Mouse (Mus musculus) erythroblast, adult 5-6 weeks (primary cell): ENCODE data around the gene Mlh1. TPM values are rescaled to one million over a fixed set of nuclear protein-coding genes. Genes with fewer than 3 reads are reported as not detected.

Source experiments
- ATAC-seq: replicated peaks from 2 replicates; pipeline ENCODE4 v1.8.0; 2016; ENCODE audit warnings: moderate number of reproducible peaks, mild to moderate bottlenecking, moderate TSS enrichment, inconsistent platforms; ENCODE audit not compliant: poor library complexity, low FRiP score, severe bottlenecking
- total RNA-seq, 2 experiments: library from RNA; stranded (forward) in 1 of 2; stranded (reverse) in 1 of 2; fragments of 150-400 nt in 1 of 2; fragments of 200-764, 138-1000 nt in 1 of 2; gene quantifications; 2 replicates each; pipeline versions ENCODE4 v1.2.3 to v1.2.4; 2015 to 2017; ENCODE audit warnings: low replicate concordance in 2 of 2

Gene Mlh1
- total RNA-seq (2015; ENCODE audit: low replicate concordance) = 7.9 and 23.6 TPM in 2 replicates
- total RNA-seq (2017; ENCODE audit: low replicate concordance) = 11.8 and 18.4 TPM in 2 replicates

DNA sequence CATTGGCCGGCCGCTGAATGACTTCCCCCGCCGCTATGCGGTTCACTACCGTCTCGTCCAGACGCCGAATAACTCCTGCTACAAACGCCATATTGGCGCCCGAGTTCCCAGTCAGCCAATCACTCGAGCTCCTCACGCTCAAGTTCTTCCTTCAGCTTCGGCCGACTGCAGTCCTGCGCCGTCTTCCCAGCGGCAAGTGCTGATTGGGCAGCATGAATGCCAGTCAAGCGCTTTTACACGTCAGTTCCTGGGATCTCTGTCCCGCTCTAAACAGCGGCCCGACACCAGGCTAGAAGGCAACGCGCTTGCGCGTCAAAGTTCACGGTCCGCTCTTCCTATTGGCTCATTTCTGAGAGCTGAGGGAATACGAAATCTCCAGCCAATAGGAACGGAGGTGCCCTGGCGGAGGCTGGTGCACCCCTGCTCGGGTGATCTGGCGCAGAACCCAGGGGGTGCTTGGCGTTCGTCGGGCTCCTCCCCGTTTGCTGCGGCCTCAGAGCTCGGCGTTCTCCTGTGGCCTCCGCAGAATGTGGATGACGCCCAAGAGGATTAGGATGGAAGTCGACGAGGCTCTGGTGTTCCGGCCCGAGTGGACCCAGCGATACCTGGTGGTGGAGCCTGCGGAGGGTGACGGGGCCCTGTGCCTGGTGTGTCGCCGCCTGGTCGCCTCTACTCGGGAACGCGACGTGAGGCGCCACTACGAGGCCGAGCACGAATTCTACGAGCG, at the start of gene Mlh1, which contains the start of gene Epm2aip1:
Gene Mlh1 (minus strand): TSS at position 358 of the 727 bp plus-strand sequence.
Gene Epm2aip1 (plus strand): TSS at position 496 of the 727 bp plus-strand sequence.
- ATAC-seq = peak; percentile 92

DNA sequence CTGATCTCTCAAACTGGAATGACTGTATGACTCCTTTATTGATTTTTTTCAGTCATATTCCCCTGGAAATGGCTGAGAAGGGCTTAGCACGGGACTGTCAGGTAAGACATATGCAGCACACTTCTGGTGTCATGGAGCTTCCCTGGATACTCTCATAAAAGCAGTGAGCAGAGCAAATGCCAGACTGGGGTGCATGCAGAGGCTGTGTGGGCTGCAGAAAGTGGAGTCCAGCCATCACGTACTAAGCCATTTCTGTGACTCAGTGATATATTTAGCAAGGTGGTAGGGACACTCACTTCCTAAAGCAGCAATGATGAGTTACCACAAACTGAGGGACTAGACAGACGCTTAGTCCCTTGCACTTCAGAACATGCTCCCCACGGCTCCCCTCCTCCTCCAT, 49.3 kb upstream of the Mlh1 start:
- no peak for ATAC-seq

DNA sequence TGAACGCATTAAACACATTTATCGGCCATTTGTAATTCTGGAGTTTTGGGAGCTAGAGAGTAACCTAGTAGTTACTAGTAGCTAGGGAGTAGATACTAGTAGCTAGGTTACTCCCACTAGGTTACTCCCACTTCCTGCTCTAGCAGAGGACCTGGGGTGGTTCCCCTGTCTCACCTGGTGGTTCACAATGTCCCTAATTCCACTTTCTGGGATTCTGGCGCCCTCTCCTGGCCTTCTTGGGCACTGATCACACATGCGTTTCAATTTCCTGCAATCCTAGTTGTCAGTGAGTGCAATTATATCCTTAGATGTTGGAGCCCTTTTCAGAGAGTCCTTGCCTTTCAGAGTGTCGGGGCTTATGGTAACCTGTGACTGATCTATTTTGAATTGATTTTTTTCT, 42.6 kb upstream of the Mlh1 start:
- ATAC-seq = peak; percentile 57

DNA sequence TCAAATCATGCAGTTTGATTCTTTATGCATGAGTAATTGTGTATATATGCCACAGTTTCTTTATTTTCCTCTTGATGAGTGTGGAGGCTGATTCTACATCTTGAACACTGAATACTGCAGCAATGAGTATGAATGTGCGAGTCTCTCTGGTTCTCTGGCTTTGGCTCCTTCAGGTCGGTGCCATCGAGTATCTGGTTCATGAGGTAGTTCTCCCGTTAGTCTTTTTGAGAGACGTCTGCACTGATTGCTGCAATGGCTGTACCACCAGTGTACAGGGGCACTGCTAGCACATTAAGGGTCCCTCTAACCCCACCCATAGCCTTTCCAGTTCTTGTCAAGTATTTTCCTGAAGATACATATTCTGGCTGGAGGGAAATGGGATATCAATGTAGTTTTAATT, 42.2 kb upstream of the Mlh1 start:
- no peak for ATAC-seq

DNA sequence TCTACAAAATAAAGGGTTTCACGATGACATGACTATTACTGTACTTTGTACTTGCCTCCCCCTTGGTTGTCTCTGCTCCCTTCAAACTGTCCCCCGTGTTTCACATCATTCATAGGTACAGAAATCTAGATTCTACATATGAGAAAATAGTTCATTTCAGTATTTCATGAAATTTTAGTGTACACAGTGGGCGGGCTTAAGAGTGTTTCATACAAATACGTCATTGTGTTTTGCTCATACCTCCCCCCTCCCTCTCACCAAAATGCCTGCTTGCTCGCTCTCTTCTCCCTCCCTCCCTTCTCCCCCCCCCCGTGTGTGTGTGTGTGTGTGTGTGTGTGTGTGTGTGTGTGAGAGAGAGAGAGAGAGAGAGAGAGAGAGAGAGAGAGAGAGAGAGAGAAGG, 41.7 kb upstream of the Mlh1 start:
- no peak for ATAC-seq

DNA sequence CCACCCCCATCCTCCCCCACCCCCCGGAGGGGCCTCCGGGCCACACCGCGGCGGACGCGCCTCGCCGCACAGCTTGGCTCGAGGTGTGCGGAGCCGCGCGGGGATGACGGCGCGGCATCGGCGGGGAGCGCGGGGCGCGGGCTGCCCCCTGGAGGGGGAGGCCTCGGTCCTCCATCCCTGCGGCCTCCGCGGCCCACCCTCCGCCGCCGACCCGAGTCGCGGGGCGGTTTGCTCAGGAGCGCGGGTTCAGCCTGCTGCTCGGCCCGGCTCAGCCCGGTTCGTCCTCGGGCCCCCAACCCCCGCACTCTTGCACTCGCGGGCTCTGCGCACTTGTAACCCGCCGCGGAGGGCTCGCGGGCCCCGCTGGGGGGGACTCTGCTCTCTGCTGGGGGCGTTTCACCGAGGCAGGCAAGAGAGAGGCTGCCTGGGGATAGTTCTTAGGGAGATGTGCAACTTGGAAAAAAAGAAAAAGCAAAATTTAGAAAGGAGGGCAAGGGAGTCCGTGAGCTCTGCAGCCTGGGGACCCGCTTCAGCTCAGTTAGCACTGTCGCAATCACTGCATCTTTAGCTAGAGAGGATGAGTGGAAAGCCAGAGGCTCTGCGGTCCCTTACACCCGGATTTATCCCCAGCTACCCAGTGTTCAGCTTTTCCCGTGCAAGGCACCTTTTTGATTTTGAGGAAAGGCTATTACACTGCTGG, 41.0 kb upstream of the Mlh1 start:
- ATAC-seq = no peak

DNA sequence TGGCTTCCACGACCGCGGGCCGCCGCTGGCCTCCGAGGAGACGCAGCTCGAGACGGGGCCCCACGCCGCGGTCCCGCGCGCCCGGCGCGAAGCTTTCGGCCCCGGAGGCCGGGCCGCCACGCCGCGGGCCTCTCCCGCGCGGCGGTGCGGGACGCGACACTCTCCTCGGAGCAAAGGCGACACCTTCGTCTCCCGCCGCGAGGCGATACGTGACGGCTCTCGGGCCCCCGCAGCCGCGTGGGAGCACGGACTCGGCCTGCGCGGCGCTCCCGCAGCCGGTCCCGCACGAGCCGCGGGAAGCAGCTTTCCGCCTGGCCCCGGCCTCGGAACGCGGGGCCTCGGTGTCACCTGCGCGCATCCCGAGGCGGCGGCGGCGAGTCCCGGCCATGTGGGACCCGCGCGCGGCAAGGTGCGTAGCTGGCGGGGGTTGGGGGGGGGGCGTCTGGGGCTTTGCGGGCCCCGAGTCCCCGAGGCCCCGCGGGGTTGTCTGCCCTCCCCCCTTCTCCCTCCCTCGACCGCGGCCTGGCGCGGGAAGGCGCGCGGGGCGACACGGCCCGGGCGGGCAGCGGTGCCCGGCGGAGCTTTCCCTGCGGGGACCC, 40.4 kb upstream of the Mlh1 start:
- no peak for ATAC-seq

DNA sequence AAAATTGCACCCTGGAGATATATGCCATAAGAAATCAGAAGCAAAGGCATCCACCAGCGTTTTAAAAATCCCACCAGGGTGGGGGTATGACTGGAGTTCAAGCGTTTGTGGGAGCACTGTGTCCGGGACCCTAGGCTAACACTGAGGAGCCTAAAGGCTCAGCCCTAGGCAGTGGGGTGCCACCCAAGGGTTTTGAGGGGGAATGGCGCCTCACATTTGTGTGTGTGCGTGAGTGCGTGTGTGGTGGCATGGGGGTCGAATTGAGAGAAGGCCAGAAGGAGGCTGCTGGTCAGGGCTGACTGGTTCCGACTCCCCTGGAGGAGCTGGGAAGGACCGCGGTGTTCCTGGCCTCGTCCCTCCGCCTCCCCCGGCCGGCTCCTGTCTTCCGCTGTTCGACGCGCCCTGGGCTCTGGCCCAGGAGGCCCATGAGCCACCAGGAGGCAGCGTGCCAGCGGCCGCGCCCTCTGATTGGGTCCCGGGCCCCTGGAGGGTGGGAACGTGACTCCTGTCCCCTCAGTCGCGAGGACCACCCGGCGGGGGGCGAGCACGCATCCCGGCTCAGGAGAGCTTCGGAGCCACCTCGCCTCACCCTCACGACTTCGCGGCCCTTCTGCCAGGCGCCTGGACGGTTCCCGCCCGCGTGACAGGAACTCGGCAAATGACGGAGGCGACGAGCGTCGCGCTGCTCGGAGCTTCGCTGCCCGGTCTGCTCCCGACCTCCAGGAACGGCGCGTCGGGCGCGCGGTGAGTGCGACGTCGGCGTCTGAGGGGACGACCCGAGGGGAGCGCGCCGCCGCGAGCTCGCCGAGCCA, 39.6 kb upstream of the Mlh1 start, which contains the start of gene Trank1:
Gene Trank1 (plus strand): TSS at position 709 of the 812 bp plus-strand sequence.
- ATAC-seq = no peak

DNA sequence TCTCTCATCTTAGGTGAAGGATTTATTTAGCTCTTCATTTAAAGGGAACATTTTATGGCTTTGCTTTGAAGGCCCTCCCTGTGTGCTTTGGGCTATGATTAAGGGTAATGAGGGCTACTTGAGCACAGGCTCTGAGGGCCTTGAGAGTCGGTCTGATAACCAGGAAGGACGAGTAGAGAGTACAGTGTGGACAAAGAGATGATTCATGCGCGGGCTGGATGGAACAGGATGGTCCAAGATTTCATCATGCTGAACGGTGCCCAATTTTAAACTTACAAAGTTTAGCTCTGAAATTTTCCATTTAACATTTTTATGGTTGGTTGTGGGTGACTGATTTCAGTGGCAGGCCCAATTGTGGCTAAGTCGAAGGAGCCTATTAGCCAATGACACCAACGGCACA, 34.6 kb upstream of the Mlh1 start:
- ATAC-seq = no peak

DNA sequence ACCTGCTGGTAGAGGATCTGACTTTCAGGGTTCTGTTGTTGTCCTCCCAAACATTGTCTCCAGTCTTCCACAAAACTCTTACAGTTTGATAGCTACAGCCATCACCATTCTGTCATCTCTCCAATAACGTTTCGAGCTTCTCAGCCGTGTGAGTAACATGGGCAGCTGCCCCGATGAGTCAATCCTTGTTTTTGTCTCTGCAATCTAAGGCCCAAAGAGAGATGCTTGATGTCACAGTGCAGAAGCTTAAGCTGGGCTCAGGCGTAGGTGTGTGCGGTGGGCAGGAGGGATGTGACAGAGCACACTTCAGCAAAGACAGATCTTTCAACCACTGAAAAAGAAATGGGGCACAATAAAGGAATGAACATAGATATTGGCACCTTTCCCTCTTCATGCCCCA, 32.4 kb upstream of the Mlh1 start:
- ATAC-seq = no peak

DNA sequence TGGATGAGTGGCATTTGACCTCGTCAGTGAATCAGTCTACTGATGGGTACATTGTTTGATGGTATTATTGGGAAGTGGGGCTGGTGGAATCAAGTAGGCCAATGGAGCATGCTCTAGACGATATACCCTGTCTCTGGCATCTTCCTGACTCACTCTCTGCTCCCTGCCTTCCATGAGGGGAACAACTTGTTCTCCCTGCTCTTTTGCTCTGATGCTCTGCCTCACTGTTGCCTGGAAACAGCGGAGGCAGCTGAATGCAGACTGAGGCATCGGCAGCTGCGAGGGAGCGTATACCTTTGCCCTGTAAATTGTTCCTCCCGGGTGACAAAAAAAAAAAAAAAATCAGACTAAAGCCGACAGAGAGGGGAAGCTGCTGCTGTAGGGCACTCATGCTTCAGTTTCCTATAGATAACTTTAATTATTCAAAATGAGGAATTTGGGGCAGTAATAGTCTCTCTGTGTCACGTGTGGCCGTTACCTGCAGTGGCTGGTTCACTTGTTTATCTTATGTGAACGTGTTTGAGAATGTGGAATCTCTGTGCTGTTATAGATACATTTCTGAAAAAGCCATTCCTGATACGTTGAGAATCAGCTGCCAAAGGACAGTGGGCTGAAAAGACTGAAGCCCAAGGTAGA, 30.7 kb upstream of the Mlh1 start:
- no peak for ATAC-seq

DNA sequence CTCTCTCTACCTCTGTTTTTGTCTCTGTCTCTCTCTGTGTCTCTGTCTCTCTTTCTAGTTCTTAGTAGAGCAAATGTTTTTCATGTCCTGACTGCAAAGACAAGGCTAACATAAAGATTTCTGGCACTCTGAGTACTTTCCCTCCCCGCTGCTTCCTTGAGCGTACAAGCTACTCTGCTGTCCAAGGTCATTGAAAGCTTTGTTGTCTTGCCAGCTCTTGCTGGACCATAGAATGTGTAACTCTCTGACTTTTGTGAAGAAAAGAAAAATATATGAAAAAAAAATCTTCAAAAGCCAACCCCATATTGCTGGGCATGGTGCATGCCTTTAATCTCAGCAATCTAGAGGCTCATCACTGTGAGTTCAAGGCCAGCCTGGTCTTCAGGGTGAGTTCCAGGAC, 27.0 kb upstream of the Mlh1 start:
- no peak for ATAC-seq

DNA sequence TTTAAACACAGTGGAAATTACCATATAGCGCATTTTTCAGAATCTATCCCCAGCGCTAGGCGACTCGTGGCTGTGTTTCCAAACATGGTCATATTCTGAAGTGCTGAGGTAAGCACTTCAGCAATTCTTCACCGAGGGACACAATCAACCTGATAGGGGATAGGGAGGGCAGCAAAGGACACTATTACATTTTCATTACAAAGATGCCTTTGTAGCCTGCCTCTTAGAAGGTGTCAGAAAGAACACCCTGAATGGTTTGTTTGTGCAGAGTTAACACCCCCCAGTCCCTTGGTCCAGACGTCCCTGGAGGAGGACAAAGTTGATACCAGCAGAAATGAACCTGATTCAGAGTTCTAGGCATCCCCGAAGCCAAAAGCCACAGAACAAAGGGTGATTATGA, 24.8 kb upstream of the Mlh1 start:
- ATAC-seq = no peak

DNA sequence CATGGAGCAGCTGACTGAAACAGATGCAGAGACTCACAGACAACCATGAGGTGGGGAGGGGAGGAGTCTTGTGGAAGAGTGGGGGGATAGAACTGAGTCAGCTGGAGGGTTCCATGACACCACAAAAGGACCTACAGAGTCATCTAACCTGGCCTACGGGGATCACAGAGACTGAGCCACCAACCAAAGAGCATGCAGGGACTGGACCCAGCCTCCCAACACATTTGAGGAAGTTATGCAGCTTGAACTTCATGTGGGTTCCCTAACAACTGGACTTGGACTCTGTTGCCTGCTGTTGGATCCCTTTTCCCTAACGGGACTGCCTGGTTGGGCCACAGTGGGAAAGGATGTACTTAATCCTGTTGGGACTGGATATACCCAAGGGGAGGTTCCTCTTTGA, 23.7 kb upstream of the Mlh1 start:
- no peak for ATAC-seq

DNA sequence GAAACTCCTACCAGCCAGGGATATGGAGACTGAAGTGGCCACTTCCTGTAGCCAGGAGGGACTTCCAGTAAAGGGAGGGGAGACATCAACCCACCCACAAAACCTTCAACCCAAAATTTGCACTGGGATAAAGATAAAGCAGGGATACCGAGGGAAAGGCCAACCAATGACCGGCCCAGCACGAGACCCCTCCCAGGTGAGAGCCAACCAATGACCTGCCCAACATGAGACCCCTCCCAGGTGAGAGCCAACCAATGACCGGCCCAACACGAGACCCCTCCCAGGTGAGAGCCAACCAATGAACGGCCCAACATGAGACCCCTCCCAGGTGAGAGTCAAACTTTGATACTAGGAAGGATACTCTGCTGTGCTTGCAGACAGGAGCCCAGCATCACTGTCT, 23.3 kb upstream of the Mlh1 start:
- no peak for ATAC-seq

DNA sequence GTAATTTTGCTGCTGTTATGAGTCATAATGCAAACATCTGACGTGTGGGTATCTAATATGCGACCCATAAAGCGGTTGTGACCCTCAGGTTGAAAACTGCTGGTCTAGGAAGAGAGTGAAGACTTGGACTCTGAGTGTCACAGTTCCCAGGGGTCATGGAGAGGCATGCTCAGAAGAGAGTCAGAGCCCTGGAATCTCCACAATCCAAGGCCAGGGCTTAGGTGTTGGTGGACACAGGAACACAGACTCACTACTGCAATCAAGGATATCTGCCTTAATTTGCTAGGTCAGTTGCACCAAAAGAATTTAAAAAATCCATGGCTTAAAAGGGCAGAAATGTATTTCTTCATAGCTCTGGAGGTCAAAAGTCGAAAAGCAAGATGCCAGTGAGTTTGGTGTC, 21.6 kb upstream of the Mlh1 start:
- no peak for ATAC-seq

DNA sequence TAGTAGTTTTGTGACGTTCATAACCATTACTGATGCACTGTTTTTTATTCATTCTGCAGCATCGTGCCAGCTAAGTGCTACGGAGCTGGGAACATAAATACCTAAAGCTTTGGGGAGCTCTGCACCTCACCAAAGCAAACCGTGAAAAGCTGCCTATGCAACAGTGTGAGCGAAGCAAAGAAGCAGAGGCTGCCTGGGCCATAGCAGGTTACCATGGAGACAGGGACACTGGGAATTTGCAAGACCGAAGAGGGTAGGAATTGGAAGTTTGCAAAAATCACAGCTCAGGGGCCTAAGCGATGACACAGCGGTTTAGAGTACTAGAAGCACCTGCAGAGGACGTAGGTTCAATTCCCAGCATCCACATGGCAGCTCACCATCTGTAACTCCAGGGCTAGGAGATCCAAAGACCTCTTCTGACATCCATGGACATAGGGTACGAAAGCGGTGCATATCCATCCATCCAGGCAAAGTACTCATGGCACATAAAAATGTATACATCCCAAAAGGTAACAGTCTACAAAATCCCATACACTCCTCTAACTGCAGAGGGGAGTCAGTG, 19.0 kb upstream of the Mlh1 start:
- no peak for ATAC-seq

DNA sequence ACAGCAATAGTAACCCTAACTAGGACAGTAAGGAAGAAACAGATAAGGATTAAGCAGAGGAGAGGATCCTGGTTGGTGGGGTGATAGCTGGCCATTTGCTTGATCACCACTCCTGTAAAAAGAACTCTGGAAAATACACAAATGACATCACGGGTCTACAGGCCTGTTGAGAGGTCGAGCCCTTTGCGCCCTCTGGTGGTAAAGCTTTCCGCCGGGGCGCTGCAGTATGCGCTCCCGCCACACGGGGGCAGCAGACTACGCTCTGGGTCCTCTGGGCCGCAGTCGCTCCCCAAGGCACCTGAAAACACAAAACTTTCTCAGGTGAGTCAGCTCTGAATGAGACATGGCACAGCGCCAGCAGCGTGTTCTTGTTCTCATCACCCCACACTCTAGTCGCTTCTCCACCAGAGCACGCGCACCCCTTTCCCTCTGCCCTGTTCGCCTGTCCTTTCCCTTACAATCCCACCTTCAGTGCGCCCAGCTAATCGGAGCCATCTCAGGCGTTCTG, 18.3 kb upstream of the Mlh1 start:
- peak; percentile 98 for ATAC-seq

DNA sequence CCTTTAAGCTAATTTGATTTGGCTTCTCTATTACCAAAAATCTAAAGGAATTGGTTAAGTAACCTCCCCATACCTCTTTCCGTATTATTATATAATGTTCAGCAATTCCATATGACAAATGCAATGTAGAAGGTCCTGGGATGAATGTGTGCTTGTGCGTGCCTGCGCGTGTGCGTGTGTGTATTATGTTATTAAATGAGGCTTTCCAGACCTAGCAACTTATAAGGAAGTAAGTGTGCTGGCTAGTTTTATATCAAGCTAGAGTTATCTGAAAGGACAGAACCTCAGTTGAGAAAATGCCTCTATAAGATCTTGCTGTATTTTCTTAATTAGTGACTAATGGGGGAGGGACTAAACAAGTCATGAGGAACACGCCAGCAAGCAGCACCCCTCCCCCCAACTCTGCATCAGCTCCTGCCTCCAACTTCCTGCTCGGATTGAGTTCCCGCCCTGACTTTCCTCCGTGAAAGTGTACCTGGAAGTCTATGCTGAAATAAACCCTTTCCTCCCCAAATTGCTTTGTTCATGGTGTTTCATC, 17.8 kb upstream of the Mlh1 start:
- ATAC-seq = no peak
